Mouse (Mus musculus) c-Kit-positive CD71-positive TER-119-positive erythroid progenitor cells, embryonic 14.5 days (primary cell): ENCODE data around the gene Alg1.
"Not testable (repeated sequence)": the region's sequence is repeated elsewhere in the genome, so short reads cannot be mapped to it uniquely, and the experiment has no call there.

Source experiments
- DNase-seq: peaks from one replicate; pipeline ENCODE4 v3.0.0-alpha.2; 2013; ENCODE audit warnings: low spot score

Alg1 gene

DNA sequence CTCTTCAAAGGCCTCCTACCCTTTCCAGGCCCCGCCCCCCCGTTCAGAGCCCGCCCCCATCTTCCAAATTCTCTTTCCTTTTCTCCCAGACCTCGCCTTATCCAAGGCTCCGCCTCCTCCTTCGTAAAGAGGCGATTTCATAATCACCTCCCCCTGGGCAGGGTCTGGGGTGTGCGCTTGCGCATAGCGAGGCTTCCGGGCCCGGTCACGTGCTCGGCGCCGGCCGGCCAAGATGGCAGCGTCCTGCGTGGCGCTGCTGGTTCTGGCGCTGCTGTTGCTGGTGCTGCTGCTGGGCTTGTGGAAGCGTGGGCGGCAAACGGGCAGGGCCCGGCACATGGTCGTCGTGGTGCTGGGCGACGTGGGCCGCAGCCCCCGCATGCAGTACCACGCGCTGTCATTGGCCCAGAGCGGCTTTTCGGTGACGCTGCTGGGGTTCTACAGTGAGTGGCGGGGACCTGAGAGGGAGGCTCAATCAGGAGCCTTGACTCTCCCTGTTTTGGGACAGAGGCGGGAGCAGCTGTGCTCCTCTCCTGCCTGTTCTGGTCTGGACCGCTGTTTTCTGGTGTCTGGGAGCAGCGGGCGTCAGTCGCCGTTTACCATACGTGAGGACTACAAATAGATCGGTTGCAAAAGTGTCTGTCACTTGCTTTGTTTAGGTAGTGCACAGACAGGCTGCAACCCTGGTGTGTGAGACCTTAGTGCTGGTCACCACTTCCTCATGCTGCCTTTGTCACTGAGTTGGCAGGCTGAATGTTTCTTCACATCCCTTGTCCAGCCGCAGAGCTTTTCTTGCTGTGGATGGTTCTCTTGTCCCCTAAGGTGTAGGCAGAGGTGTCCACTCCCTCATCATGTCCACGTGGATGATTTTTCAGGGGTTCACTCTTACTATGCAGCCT, at the start of gene Alg1:
Gene Alg1 (plus strand): TSS at position 204 of the 896 bp plus-strand sequence.
- DNase-seq, result peak; percentile 92

DNA sequence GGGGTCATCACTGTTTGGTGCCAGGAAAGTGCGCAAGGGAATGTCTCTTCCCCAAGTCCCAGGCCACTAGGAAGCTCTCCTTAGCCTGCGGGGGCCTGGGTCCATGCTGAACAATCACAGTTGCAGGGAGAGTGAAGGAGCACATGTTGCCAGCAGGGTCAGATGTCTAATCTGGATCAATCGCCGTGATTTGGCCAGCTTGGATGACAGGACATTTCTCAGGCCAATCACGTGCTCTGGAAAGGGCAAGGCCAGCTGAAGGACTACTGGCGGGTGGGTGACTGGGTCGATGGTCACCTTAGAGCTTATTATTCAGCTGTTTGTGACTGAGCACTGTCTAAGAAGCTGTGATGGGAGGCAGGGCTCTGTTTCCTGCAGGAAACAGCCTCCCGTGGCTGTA, 49.3 kb upstream of the Alg1 start:
- no peak for DNase-seq

DNA sequence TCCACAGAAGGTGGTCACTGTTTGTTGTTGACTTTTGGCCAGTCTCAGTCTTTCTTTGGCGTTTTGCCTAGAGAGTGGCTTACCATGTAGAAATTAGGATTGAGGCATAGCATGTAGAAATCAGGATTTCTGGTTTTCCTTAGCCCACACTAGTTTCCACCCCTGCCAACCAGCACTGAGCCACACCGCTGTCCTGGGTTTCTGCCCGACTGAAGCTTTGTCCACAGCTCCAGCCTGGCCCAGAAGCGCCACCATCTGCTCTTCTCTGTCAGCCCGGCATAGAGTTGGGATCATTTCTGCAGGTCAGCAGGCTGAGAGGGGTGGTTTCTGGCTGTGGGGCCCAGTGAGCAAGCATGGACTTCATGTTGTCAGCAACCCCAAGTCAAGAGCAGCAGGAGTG, 48.5 kb upstream of the Alg1 start:
- no peak for DNase-seq

DNA sequence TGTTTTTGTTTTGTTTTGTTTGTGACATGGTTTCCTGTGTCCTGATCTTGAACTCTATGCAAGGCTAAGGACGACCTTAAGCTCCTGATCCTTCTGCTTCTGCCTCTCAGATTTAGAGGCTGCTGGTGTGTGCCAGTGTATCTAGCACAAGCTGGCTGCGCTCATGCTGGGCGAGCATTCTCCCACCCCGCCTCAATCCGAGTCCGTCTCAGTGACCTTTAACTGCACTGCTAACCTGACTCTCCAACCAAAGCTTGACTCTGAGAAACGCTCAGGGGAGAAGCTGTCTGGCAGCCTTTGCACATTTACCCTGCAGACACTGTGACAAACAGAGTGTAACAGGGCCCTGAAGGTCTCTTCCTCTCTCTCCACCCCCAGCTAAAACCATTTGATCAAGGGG, 47.7 kb upstream of the Alg1 start:
- DNase-seq, result no peak

DNA sequence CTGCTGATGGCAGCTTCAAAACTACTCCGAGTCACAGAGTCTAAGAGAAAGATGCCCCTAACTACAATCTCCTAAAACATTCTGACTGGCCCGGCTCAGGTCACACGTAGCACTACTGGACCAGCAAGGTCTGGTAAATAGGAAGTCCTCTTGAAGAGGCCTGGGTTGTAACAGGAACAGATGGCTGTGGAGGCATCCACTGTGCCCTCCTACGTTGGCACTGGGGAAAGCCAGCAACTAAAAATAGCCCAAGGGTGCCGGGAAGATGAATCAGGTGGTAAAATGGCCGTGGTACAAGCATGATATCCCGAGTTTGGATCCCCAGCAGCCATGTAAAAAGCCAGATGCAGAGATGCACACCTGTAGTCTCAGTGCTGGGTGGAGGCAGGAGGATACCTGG, 47.2 kb upstream of the Alg1 start:
- DNase-seq, result no peak

DNA sequence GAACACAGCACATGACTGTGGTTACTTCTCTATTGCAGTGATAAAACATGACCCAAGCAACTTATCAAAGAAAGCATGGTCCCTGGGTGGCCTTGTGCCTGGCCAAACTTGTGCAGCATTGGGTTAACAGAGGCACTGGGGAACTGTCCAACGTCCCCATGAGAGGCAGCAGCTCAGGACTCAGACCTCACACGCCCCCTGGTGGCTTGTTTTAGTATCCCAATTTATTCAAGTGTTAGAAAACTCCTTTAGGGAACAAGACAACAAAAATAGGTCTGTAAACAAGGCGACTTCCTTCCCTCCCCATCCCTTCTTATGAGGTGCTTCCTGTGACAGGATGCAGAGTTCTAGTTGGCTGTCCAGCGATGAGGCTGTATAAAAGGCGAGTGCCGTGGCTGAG, 38.3 kb upstream of the Alg1 start:
- DNase-seq, result peak; percentile 57

DNA sequence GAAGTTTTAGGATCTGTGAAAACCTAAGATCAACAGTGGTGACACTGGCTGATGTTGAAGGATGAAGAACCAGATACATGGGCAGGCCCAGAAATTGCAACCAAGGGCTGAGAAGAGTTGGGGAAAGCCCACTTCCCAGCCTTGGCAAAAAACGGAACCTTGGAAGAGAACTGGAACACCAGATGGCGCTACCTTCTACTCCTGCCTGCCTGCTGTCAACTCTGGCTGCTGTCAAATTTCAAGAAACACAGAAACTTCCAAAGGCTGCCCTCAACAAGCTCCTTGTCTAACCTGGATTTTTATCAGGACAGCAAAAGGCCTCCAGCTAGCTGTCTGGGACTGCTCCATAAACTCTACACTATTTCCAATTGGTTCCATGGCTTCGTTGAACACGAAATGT, 30.7 kb upstream of the Alg1 start:
- DNase-seq, result peak; percentile 44

DNA sequence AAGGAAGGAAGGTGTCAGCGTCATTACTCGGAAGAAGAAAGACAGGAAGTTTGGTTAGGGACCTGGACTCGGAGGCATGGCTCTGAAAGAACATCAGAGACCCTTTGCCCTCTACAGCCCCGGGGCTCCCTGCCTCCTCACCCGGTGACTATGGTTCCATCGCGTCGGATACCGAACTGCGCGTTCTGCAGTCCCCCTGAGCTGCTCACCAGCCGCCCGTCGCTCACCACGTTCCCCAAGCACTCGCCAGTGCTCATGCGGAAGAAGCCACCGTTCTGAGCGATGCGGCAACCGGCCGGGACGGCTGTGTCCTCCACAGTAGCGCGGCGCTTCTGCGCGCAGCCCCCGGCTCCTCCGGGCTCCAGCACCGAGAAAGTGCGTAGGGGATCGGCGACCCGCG, 30.2 kb upstream of the Alg1 start:
- DNase-seq, result peak; percentile 30

DNA sequence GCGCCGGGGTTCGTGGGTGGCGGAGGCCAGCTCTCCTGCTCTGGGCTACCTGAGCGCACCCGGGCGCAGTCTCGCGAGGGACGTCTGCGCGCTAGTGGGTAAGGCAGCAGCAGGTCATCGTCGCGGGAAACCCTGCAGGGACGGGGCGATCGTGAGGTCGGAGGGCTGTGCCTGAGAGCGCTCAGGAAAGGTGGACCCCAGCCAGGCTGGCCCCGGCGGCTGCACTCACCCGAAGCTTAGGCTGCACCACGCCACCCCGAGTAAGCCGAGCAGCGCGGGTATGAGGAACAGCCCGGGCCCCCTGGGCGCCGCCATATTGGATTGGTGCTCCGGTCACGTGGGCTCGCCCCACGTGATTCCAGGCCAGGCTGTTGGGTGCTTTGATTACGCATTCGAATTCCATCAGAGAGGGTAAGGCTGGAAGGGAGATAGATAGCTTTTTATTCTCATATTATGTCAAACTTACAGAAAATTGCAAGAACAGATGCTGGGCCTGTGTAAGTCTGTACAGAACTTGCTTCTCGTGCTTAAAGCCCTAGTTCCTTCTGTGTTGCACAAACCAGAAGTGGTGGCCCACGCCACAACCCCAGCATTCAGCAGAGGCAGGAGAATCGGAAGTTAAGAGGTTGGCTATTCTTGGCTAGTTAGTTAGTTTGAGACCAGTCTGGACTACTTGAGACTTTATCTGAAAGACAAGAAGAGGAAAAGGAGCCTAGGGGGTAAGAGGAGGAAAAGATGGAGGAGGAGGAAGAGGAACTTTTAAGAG, 29.6 kb upstream of the Alg1 start, which contains the start of gene Nagpa:
Gene Nagpa (minus strand): TSS at position 345 of the 766 bp plus-strand sequence.
- peak; percentile 77 for DNase-seq

DNA sequence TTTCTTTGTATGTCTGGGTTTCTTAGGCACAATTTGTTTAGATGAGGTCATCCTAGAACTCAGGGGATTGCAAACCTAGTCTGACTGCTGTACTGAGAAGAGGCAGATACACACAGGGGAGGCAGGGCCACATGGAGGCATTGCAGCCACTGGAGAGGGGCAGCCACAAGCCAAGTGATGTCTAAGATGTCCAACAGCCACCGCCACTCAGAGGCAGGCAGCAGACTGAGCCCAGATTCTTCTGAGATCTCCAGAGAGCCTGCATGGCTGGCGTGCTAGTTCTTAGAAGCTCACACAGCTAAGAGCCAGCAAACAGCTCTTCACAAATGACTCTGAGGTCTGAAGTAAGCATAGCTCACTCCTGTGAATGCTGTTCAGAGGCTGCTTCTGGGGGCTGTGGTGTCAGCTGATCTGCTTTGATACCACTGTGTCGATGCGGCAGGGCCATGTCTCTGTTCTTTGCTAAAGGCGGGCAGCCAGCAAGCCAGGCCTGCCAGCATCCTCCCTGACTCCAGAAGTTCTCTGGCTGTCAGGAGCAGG, 27.9 kb upstream of the Alg1 start:
- no peak for DNase-seq

DNA sequence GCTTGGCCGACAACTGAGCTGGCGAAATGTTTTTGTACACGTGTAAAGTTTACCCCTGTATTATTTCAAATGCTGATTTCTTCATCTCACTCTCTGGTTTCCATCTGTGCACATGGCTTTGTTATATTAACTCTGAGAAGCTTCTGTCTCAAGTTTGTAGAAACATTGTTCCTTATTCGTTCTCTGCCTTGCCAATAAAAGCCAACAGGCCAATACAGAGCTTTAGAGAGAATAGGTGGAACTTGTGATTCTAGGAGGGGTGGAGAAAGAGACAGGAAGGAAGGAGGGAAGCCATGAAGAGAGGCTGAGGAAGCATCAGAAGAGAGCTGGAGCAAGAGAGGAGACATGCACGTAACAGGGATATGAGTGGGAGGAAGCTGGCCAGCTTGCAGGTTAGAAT, 27.4 kb upstream of the Alg1 start:
- no peak for DNase-seq

DNA sequence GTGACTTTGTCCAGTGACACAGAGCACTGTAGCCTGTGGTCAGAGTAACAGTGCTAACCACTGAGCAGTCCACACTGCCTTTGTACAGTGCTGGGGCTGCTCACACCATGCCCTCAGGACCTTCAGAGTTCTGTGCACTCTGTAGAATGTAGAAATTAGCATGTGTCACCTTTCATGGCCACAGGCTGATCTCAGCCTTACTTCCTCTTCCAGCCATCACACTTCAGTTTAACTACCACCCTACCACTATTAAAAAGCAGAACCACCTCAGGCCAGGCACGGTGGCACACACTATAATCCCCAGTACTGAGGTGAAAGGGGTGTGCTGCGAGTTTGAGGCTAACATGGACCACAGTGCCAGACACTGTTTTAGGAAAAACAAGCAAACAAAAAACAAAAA, 23.1 kb upstream of the Alg1 start:
- DNase-seq, result no peak

DNA sequence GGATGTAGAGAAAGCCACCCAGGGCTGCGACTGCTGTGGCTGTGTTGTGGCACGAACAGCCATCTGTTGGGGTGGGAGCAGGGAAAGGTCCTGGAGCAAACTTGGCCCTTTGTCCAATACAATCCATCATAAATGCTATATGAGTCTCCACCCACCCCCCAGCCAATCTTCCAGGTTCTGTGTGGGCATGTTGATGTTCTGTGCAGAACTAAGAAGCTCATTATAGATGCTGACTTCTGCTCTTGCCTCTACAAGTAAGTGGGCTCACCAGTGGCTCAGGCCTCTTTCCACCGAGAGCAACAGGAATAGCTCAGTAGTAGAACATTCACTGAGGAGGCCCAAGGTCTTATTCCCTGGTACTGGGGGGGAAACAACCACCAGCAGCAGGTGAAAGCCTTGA, 21.3 kb upstream of the Alg1 start:
- no peak for DNase-seq

DNA sequence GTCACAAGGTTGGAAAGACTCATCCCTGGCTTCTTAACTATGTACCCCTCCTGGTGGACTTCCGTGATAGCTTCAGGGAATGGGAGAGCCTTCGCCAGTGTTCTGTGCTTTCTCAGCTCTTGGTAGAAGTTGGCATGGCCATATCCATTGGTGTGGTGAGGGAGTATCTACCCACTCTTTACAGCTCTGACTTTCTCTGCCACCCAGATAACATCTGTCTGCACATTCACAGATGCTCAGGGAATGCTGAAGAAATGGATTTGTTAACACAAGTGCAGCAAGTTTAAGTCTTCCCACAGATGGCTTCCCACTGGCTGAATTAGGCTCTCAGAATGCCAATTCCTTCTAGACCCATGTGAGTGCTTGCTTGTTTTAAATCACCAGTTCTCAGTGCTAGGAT, 19.3 kb upstream of the Alg1 start:
- DNase-seq, result no peak

DNA sequence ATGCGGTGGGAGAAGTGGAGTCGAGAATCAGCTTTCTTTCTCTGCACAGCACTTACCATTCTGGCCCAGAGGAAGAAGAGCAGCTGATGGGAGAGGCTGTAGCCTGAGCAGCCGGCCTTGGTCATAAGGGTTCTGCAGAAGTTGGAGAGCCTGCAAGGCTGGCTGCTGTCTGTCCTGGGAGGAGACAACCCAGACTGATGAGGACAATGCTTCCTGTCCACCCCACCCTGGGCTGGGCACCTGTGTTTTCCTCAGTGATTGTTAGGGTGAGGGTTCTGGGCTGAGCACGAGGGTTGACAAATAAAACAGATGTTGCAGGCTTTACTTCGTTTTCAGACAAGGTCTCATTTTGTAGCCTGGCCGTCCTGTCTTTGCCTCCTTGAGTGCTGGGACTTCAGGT, 16.7 kb upstream of the Alg1 start:
- no peak for DNase-seq

DNA sequence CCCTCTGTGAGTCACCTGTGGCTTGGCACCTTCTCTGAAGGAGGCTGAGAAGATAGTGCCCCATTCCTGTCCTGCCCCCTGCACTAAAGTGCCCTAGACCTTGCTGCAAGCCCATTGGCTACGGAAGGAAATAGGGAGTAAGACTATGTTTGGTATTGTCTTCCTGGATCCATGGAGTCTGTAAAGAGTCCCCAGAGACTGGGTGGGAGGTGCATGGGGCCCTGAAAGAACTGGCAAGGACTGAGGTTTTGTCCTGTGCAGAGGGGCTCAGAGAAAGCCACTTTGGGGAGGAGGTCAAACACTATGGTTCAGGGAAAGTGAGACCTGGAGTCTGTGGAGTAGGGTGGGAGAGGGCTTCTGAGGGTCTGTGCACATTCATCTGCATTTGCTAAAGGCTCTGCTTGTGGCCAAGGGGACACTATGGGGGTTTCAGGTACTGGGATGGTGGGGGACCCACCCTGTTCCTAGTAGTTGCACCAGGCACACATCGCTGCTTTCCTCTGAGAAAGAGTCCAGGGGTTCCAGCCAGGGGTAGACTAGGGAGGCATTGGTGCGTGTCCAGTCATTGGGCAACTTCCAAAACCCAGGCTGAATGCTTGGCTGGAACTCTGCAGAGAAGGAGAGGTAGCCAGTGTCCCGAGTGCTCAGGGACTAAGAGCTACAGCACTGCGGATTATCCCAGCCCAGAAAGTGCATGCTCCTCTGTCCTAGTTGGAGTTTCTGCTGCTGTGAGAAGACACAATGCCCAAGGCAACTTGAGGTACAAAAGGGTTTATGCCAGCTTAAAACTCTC, 15.9 kb upstream of the Alg1 start:
- no peak for DNase-seq

DNA sequence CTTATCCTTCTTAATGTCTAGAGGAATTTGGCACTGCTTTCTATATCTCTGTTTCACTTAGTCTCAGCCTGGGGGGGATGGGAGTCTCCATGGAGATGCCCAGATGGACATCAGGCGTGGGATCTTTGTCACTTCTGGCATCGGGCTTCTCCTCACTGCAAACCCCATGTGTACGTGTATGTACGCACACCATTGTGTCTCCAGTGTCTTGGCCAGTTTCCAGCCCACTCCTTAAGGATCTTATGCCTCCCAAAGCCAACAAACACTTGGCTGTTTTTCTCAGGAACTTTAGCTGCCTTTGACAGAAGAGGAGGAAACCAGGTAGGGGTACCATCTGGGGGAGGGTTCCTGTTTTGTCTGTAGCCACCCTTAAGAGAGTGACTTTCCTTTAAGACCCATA, 12.0 kb upstream of the Alg1 start:
- DNase-seq, result no peak

DNA sequence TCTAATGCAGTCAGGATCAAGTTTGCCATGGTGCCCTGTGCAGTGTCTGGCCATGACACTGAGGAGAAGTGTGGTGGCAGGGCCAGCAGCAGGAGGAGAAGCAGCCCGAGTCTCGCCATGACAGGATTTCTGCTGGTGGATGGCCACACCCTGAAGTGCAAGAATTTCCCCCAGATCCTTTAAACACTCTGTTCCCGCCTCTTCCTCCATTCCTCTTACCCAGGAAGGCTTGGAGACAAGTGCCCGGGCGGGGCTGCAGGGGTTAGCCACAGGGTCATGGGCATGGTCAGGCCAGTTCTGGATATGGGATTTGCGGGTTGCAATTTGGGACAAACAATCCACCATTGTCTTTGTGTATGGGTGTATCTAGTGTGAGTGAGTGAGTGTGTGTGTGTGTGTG, 11.3 kb upstream of the Alg1 start, which contains the start of gene AU021092:
Gene AU021092 (minus strand): TSS at position 160 of the 400 bp plus-strand sequence.
- no peak for DNase-seq

DNA sequence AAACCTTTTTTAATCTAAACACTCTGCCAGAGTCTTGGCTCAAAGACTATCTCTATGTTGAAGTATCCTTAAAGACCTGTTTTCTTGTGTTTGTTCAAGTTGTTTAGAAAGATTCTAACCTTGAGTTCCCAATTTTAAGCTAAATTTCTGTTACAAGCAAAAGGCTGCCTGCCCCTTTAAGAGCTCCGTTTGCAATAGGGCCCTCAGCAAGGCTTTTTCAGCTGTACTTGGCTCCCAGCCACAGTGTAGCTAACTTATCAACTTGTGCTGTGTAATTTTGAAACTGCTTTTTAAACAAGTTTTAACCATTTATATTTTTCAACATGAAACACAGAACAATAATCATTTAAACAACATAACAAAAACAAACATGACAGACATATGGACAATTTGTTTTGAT, 6.9 kb upstream of the Alg1 start:
- not testable (repeated sequence) for DNase-seq

DNA sequence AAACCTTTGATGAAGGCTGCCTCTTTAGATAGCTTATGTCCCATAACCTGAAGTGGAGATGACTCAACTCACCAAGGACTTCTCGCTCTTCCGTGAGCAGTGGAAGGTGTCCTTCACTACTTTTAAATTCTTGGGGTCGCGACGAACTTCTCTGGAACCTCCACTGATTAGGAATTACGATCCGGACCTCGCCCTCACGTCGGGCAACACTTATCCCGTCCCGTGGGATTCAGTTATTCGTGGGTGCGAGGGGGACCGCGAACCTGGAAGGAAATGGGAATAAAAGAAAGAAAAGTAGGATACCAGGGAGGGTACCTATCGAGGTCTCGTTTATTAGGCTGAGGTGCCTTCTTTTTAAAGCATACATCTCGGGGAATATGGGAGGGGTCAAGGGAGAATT, 5.9 kb upstream of the Alg1 start:
- DNase-seq, result not testable (repeated sequence)

DNA sequence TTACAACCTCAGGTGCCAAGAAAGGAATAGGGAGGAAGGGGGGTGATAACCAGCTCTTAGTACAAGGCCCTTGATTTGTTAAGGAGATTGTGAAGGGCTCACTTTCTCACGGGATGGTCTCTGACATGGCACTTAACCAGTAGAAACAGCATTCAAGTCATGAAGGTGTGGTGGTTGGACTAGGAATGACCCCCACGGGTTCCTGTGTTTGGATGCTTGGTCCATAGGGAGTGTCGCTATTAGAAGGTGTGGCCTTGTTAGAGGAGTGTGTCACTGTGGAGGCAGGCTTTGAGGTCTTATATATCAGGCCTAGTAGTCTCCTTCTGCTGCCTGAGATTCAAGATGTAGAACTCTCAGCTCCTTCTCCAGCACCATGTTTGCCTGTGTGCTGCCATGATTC, 5.3 kb upstream of the Alg1 start:
- DNase-seq, result not testable (repeated sequence)

DNA sequence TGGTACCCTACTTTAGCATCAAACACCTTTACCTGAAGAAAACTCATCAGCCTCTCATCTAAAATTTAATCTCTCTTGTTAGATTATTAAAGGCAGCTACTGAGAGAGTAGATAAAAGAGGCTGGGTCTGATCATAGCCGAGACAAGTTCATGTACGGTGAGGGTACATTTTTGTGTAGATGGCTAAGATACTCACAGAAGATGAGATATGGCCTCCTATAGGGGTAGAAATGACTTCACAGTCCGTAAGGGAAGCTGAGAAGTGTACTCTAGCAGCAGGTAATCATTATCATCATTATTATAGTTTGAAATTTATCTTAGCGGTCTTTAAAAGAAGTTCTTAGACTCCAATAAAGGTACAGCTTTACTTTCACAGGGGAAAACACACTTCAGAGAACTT, 439 bp upstream of the Alg1 start:
- no peak for DNase-seq
